Mouse (Mus musculus) layer of hippocampus, adult 2 months (tissue): Measurements from ENCODE around the gene Dhdh. TPM values are rescaled to one million over a fixed set of nuclear protein-coding genes. Genes with fewer than 3 reads are reported as not detected.
"Not testable (repeated sequence)": the region's sequence is repeated elsewhere in the genome, so short reads cannot be mapped to it uniquely, and the experiment has no call there.

Experiments used
- DNase-seq, 2 experiments: peaks; one replicate each; pipeline ENCODE4 v3.0.0; 2022; ENCODE audit warnings: low spot score in 2 of 2
- H3K27ac ChIP-seq: fragments of 200-600 bp; 2 replicates; pipeline ENCODE4 v1.8.1; 2022
- H3K4me3 ChIP-seq: fragments of 200-600 bp; 2 replicates; pipeline ENCODE4 v1.8.1; 2022; ENCODE audit warnings: mild to moderate bottlenecking
- CTCF ChIP-seq: fragments of 200-600 bp; conservative IDR thresholded peaks from 2 replicates; pipeline ENCODE4 v1.8.1; 2022; ENCODE audit warnings: antibody characterized with exemption, mild to moderate bottlenecking, moderate library complexity
- total RNA-seq, 2 experiments: library from RNA; stranded (reverse); gene quantifications; 2 replicates each; pipeline ENCODE4 v1.2.3; 2021

Dhdh gene
- total RNA-seq, 2 experiments from 2014 or later: 4.3 to 4.4 TPM

DNA sequence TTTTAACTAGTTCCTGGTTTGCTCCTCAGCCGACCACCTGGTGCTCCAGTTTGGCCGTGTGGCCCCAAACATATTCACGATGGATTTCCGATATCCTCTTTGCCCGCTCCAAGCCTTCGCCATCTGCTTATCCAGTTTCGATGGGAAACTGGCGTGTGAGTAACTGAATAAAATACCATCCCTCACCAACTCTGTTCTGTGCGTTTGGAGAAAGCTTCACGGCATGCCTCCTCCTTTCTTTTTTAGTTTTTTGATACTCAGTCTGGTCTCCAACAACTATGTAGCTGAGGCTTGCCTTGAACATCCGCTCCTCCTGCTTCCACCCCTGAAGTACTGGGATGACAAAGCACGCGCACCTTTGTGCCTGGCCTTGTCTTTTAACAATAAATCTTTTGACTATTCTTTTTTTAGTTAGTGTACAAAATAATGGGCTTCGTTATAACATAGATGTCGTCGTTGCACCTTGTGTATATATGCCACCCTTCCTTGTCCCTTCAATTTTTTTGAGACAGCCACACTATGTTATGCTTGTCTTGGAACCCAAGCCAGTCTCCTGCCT lies 33.7 kb upstream of the Dhdh start:
- peak overlapping the region; percentile 73 for H3K4me3 ChIP-seq
- no peak for TF ChIP-seq CTCF
- DNase-seq: no peak
- peak overlapping the region; percentile 88 for H3K27ac ChIP-seq

DNA sequence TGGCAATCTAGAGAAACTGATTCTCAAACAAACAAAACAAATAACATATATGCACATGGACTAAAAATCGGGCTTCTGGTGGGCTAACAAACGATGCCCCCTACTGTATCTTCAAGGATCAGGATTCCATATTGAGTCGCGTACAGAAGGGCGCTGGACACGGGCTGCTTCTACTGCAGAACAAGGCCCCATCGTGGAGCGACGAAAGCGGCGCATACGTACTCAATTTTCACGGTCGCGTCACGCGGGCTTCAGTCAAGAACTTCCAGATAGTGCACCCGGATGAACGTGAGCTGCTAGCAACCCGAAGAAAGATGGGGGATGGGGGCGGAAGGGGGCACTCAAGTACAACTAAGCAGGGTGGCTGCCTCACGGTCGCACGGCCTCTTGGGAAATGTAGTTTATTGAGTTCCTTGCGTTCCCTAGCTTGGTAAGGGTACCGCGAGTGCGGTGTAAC lies 33.2 kb upstream of the Dhdh start:
- peak; percentile 62 for TF ChIP-seq CTCF
- Histone ChIP-seq H3K27ac (peak overlapping the region; percentile 88), H3K4me3 (peak overlapping the region; percentile 73)
- peak; percentile 91 to 92 for DNase-seq

DNA sequence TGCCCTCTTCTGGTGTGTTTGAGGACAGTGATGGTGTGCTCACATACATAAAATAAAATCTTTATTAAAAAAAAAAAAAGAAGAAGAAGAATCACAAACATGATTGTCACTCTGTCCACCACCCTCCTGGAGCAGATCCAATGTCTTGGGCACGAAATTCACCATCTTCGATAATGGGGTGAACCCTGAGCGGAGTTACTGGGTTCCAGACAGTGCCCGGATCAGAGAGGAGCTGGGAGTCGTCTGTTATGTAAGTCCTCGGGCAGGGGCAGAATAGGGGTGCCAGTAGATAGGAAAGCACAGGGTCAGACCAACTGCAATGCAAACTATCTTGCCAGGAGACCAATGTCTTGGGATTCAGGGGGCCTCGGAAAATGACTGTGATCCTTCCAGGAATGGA lies 32.0 kb upstream of the Dhdh start:
- Histone ChIP-seq H3K27ac (no peak overlapping the region), H3K4me3 (no peak overlapping the region)
- TF ChIP-seq CTCF: peak; percentile 15; the same call in 1 of the 2 replicates
- DNase-seq: no peak

DNA sequence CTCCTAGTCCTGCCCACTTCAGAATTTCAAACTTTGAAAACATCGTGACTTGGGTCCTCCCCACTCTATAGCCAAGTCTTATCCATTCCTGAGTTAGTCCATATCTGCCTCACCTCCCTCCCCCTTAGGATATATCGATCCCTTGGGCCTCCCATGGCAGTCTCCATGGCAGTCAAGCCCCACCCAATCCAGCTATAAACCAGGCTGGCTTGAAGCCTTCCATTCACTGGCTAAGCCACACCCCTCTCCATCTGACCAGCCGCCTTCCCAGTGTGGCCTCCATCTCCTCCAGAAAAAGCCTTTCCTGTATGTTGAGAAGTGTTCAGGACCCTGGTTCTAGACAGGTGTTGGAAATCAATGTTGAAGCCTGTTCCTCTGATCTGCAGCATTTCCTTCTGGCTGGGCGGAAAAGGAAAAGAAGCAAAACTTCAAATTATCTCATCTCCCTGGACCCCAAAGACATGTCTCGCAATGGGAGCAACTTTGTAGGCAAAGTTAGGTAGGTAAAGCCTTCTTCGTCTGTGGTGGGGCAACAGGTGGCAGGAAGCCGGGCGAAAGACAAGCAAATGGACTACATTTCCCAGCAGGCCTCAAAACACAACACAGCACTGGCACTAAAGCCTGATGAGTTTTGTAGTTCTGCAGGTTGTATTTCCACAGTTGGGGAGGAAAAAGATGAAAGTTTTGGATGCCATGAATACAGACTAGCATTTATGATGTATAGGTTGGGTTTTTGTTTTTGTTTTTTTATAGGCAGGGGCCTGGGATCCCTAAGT lies 30.9 kb upstream of the Dhdh start:
- DNase-seq: no peak
- H3K27ac ChIP-seq: no peak overlapping the region
- H3K4me3 ChIP-seq: no peak overlapping the region
- TF ChIP-seq CTCF: no peak

DNA sequence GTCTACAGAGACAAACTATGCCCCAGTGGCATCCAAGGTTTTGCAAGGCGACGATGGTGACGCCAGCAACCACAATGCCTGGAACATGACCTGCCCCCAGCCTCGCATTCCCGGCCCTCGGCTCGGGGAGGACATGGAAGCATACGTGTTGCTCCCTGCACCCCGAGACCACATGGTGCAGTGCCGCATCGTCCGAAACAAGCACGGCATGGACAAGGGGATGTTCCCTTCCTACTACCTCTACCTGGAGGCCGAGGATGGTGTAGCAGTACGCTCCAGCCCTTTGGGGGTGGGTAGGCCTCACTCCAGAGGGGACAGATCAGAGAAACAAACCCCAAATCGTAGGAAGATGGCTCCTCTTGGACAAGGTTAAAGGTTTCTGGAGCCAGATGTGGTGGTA lies 30.0 kb upstream of the Dhdh start:
- Histone ChIP-seq H3K4me3 (no peak overlapping the region), H3K27ac (no peak overlapping the region)
- no peak for DNase-seq
- no peak for TF ChIP-seq CTCF

DNA sequence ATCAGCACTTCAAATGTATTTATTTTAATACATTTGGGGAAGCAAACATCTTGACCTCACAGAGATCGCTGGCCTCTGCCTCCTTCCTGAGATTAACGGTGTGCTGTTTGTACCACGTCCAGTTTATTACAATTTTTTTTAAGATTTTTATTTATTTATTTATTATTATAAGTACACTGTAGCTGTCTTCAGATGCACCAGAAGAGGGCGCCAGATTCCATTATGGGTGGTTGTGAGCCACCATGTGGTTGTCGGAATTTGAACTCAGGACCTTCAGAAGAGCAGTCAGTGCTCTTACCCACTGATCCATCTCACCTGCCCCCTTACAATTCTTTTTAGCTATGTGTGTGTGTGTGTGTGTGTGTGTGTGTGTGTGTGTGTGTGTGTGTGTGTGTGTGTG lies 28.2 kb upstream of the Dhdh start:
- H3K27ac ChIP-seq, DNase-seq, H3K4me3 ChIP-seq: not testable (repeated sequence)
- TF ChIP-seq CTCF: peak; percentile 71

DNA sequence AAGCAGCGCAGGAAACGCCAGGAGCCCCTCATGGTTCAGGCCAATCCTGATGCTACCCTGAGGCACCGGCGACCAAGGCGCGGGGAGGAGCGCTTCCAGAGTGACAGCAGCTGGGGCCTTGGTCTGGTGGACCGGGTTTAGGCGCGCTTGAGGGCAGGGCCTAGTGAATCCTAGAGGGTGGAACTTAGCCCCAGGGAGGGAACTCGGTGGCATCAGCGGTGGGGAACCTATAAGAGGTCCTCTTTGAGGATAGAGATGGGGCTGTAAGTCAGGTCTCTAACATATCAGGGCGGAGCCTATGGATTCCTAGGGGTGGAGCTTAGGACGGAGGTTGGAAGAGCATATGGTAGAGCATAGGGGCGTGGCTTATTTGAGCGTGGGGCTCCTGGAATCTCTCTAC lies 26.8 kb upstream of the Dhdh start:
- TF ChIP-seq CTCF: no peak
- Histone ChIP-seq H3K4me3 (no peak overlapping the region), H3K27ac (no peak overlapping the region)
- DNase-seq: no peak

DNA sequence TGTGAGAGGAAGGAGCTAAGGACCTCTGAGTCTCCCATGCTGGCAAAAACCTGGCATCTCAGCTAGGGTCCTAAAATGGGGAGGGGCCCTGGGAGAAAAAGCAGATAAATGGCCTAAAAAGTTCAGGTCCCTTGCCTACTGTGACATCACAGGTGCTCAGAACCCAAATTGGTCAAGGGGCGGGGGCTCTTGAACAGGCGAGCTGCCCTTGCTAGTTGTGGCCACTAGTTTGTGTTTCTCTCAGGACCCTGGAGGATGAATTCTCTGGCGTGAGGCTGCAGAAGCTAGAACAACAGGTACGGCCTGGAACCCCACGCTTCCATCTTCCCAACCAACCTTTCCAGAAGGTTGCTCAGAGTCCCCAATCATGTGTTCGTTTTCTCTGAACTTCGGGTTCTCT lies 25.8 kb upstream of the Dhdh start:
- H3K4me3 ChIP-seq: no peak overlapping the region
- no peak for DNase-seq
- 0 out of 2 replicates have a peak, but pooled peaks have one; percentile 6 for TF ChIP-seq CTCF
- no peak overlapping the region for H3K27ac ChIP-seq

DNA sequence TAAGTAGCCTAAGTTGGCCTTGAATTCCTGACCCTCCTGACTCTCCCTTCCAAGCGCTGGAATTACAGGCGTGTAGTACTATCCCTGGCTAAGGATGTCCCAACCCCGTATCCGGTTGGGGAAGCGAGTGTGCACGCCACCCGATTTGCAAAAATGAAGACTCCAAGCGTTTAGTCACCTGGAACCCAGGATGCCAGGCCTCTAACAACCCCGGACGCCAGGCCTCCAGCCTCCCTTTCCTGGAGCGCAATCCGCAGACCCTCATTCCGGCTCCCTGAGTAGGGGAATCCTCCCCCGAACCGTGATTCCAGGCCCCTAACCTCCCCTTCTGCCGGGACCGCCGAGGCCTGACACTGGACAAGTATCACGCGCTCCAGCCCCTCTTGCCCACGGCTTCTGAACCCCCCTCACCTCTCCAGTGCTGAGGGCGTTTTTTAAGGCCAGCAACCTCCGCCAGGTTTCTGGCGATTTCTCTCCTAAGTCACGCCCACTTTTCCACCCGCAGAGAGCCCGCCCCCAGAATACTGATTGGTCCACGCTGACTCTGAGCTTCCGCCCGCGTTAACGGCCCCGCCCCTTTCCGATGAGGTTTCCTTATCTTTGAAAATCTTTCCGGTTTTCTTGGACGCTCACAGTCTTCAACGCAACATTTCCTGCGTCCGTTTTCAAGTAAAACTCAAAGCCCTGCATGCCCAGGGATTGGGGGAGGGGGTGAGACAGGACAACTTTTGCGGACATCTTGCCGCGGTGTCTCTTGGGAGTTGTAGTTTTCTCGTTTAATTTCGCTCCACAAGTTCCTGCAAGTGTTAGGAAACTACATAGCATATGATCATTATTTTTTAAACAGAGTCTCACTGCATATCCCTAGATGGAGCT lies 21.5 kb upstream of the Dhdh start, which contains the start of gene Nucb1:
Nucb1 (minus strand) TSS at position 495 of the 876 bp plus-strand sequence.
- no peak; the same call in 1 of the 2 replicates for TF ChIP-seq CTCF
- Histone ChIP-seq H3K27ac (peak within 1 kb of the TSS; percentile 90), H3K4me3 (peak within 1 kb of the TSS; percentile 79)
- DNase-seq: peak; percentile 84 to 90

DNA sequence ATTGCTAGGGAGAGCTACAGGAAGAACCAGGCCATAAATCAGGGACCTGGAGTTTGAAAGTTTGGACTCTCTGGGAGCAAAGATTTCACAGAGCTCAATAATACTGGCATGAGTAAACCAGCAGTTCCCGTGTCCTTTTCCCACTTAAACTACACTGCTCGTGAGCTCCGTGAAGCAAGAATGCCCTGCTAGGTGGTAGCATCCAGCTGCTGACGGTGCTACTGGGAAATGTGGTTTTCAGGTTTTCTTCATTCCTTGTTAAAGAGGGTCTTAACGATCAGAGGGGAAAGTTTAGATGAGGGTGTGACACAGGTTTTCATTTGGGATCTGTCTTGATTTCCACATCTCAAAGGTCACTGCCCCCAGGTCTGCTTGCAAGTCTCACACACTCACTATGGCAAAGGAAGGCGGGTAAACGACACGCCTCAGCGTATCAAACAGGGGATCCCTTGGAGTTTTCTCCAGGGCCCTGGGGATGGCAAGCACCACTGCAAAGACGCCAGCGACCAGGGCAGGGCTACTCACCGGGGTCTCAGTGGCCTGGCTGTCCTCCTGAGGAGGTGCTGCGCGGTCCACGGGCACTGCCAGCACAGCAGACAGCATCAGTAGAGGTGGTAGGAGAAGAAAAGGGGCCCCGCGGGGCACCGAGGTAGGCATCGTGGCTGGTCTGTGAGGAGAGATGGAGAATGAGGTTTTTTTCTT lies 20.7 kb upstream of the Dhdh start:
- TF ChIP-seq CTCF: no peak
- peak overlapping the region; percentile 90 for H3K27ac ChIP-seq
- H3K4me3 ChIP-seq: peak overlapping the region; percentile 79
- no peak for DNase-seq

DNA sequence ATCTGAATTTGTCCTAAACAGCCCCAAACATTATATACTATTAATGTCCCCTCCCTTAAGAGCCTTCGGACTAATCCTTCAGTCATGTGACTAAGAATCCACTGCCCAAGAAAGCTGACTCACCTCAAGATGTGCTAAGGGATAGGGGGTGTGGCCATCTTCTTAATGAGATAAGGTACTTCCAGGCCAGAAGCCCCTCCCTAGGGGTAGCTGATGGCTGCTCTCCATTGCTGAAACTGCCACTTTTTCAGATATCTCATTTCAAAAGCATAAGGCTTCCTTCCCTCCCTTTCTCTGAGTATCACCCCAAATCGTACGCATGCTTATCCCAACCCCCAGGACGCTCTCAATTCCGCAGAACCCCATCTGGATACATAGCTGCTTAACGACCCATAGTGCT lies 20.0 kb upstream of the Dhdh start:
- DNase-seq: no peak
- H3K4me3 ChIP-seq: no peak overlapping the region
- H3K27ac ChIP-seq: no peak overlapping the region
- no peak for TF ChIP-seq CTCF

DNA sequence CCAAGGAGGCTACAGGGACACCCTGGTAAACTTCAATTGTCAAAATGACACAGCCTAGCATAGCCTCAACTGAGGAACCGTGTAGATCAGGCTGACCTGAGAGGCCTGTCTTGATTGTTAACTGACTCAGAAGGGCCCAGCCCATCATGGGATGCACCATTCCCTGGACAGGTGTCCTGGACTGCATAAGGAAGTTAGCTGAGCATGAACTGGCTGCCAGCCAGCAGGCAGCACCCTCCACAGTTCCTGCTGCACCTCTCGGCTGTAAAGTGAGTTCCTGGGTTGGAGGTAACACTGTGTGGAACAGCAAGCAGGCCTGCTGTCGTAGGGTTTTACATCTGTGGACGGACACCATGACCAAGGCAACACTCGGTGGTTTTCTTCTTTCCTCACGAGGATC lies 19.0 kb upstream of the Dhdh start:
- no peak for DNase-seq
- TF ChIP-seq CTCF: no peak
- Histone ChIP-seq H3K4me3 (no peak overlapping the region), H3K27ac (no peak overlapping the region)
